Mouse (Mus musculus): Measurements from ENCODE around the gene Plp2.
"Not testable (repeated sequence)": the region's sequence is repeated elsewhere in the genome, so short reads cannot be mapped to it uniquely, and the experiment has no call there.

Gene Plp2

DNA sequence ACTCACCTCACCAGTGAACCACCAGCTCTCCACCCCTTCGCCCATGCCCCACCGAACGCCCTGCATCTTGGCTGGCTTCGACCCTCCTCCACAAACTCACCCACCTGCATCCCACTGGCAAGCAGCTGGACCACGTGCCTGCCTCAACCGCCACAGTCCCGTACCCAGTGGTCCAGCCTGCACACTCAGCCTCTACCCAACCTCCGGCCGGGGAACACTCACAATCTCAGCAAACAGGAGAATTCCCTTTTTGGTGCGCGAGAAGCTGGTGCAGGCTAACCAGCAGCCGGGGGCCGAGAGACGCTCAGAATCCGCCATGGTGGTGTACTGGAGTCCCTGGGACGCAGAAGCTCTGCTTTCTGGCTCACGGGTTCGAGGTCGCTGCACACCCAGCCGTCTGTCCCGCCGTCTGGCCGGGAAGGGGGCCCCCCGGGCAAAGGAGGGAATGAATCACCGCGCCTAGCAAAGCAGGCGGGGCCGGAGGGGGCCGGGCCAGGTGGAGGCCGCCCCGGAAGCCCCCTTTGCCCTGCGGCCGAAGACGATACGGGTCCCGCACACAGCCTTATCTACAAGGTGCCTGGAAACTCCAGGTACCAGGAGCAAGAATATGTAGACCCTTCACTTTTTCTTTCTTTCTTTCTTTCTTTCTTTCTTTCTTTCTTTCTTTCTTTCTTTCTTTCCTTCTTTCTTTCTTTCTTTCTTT lies at the start of gene Plp2:
TSS of gene Plp2 (minus strand) at position 470 of the 703 bp plus-strand sequence.
- DNase-seq (ENCODE audit: low read depth, low spot score): peak; percentile 28
- H3K27me3 ChIP-seq (ENCODE audit: control insufficient read depth, insufficient read depth, low read length, poor library complexity, severe bottlenecking): no peaks in the 10 kb centered on the region
- 0 out of 2 replicates have a peak, but pooled peaks cover 1% of the 10 kb centered on the region for H3K36me3 ChIP-seq (ENCODE audit: control insufficient read depth, insufficient read depth, low read length, poor library complexity, severe bottlenecking)

DNA sequence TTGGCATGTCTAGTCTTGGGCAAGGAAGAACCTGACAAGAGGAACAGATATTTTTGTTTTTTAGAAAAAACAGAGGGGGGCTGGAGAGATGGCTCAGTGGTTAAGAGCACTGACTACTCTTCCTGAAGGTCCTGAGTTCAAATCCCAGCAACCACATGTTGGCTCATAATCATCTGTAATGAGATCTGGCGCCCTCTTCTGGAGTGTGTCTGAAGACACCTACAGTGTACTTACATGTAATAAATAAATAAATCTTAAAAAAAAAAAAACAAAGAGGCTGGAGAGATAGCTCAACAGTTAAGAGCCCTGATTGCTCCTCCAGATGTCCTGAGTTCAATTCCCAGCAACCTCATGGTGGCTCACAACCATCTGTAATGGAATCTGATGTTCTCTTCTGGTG lies 44.9 kb upstream of the Plp2 start:
- peak; percentile 29 for DNase-seq (ENCODE audit: low read depth, low spot score)

DNA sequence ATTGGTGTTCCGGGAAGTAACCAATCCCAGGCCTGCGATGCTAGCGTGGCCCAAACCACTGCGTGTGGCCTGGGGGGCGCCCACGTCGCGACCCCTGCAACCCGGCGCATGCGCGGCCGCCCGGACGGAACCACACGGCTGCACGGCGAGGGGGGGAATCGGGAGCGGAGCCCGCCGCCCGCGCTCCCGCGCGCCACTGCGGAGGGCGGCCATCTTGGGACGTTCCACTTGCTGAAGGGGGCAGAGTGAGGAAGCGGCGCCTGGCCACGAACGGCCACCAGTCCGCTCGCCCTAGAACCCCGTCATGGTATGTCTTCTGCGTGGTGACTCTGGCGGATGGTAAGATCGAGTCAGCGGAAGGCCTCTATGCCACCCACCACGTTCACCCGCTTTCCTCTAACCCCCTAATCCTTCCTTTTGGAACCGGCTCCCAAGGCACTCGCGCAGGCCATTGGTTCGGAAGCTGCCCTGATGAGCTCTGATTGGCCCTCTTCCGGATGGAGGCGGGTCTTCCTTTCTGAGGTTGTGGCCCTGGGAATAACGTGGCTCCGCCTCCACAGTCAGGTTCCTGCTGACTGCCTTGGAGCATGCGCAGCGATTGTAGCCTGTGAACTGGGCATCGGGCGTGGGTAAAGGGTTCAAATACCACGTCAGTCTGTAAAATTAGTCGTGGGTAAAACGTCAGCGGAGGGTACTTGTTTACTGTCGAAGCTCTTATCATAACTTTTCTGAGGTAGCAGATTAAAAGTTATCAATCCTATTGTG lies 43.1 kb upstream of the Plp2 start, which contains the start of gene Wdr45:
TSS of gene Wdr45 (plus strand) at position 199 of the 765 bp plus-strand sequence.
- not testable (repeated sequence) for H3K27me3 ChIP-seq (ENCODE audit: control insufficient read depth, insufficient read depth, low read length, poor library complexity, severe bottlenecking); H3K36me3 ChIP-seq (ENCODE audit: control insufficient read depth, insufficient read depth, low read length, poor library complexity, severe bottlenecking)
- DNase-seq (ENCODE audit: low read depth, low spot score): peak; percentile 96

More for the DNA sequence above, 44.9 kb upstream of the Plp2 start:
- not testable (repeated sequence) for H3K27me3 ChIP-seq (ENCODE audit: control insufficient read depth, insufficient read depth, low read length, poor library complexity, severe bottlenecking); H3K36me3 ChIP-seq (ENCODE audit: control insufficient read depth, insufficient read depth, low read length, poor library complexity, severe bottlenecking)

DNA sequence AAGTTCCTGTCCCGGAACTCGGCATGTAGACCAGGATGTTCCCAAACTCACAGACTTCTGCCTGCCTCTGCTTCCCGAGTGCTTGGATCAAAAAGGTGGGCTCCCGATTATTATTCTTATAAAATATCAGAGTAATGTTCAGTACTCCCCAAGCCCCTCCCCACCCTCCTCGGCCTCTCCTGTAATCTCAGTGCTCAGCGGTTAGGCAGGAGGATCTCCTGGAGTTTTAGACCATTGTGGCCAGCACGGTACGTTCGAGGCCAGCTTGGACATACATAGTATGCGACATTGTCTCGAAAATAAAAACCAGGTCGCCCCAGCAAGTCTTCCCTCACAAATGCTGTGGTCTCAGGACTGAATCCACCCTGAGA lies 42.6 kb upstream of the Plp2 start:
- not testable (repeated sequence) for H3K27me3 ChIP-seq (ENCODE audit: control insufficient read depth, insufficient read depth, low read length, poor library complexity, severe bottlenecking); H3K36me3 ChIP-seq (ENCODE audit: control insufficient read depth, insufficient read depth, low read length, poor library complexity, severe bottlenecking); DNase-seq (ENCODE audit: low read depth, low spot score)

DNA sequence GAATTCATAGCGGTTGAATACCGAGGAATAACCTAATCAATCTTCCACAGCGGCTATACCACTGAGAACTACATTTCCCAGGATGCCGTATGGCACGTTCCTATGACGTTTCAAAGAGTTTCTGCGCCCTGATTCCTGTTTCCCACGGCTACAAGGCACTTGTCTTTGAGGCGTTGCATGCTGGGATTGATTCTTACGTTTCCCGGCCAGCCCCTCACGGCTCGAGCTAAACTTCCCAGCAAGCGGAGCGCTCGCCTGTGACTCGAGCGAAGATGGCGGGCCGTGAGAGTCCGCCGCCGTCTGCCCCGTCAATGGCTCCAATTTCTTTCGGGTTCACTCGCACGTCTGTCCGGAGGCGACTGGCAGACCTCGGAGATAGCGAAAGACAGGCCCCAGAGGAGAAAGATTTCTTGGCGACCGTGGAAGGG lies 25.8 kb upstream of the Plp2 start, which contains the start of gene Gpkow:
TSS of gene Gpkow (plus strand) at position 178 of the 428 bp plus-strand sequence.
- Histone ChIP-seq H3K27me3 (ENCODE audit: control insufficient read depth, insufficient read depth, low read length, poor library complexity, severe bottlenecking) (no peaks in the 10 kb centered on the region), H3K36me3 (ENCODE audit: control insufficient read depth, insufficient read depth, low read length, poor library complexity, severe bottlenecking) (no peaks in the 10 kb centered on the region)
- peak; percentile 92 for DNase-seq (ENCODE audit: low read depth, low spot score)

DNA sequence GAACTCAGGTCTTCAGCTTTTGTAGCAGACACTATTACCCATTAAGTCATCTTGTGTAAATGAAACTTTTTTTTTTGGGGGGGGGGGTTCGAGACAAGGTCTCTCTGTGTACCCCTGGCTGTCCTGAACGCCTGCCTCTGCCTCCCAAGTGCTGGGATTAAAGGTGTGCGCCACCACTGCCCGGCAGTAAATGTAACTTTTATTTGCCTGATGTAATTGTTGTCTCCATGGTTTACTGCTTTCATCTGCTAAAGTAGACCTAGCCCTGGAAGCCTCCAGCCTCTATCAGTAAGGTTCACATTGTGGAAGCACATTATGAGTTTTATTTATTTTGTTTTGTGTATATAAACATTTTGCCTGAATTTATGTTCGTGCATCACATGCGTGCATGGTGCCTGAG lies 25.3 kb upstream of the Plp2 start:
- no peak for DNase-seq (ENCODE audit: low read depth, low spot score)
- H3K36me3 ChIP-seq (ENCODE audit: control insufficient read depth, insufficient read depth, low read length, poor library complexity, severe bottlenecking): no peaks in the 10 kb centered on the region
- H3K27me3 ChIP-seq (ENCODE audit: control insufficient read depth, insufficient read depth, low read length, poor library complexity, severe bottlenecking): no peaks in the 10 kb centered on the region

DNA sequence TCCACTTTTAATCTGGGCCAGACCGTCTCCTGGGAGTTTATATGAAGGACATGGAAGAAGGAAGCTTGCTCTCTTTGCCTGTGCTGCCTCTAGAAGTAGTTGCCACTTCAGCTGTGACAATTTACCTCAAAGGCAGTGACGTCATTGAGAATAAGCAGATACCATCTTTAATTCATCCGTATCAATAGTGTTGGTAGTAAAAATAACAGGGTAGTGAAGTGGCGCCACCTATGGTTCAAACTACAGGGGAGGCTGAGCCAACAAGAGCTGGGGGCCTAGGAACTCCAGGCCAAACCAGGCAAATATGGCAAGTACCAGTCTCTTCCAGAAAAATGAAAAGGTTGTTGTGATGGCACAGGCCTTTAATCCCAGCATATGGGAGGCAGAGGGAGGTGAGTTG lies 21.7 kb upstream of the Plp2 start:
- peak; percentile 81 for DNase-seq (ENCODE audit: low read depth, low spot score)
- H3K27me3 ChIP-seq (ENCODE audit: control insufficient read depth, insufficient read depth, low read length, poor library complexity, severe bottlenecking): no peaks in the 10 kb centered on the region

DNA sequence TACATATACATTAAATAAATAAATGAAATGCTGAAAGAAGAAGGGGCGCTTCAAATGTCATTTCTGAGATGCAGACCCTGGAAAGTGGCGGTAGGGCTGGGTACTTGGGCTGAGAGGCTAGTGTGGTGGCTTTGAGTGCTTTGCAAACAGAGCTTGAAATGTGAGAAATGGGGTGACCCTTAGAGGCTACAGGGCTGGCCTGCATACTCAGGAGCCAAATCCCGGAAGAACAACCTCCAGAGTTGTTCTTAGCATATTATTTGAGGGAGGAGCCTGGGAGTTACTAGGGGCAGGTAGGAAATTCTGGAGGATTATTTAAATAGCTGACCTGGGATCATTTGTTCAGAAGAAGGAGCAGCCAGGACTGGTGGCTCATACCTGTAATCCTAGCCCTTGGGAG lies 19.3 kb upstream of the Plp2 start:
- no peaks in the 10 kb centered on the region for H3K27me3 ChIP-seq (ENCODE audit: control insufficient read depth, insufficient read depth, low read length, poor library complexity, severe bottlenecking)
- H3K36me3 ChIP-seq (ENCODE audit: control insufficient read depth, insufficient read depth, low read length, poor library complexity, severe bottlenecking): no peaks in the 10 kb centered on the region
- DNase-seq (ENCODE audit: low read depth, low spot score): no peak

More for the DNA sequence above, 21.7 kb upstream of the Plp2 start:
- H3K36me3 ChIP-seq (ENCODE audit: control insufficient read depth, insufficient read depth, low read length, poor library complexity, severe bottlenecking): no peaks in the 10 kb centered on the region

DNA sequence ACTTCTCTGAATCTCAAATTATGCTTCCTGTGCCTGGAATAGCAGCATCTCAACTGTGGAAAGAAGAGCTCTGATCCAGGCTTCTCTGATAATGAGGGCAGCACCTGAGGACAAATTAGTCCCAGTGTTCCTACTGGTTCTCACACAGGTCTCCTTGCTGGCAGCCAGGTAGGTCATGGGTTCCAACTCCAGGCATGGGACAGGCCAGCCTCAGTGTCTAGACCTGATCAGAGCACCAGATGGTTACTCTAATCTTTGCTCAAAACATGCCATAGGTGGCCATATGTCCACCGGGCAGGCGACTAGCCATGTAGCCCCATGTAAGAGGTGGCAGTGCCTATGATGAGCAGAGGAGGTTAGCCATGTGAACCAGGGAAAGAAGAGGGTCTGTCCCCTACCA lies 17.1 kb upstream of the Plp2 start:
- DNase-seq (ENCODE audit: low read depth, low spot score): no peak
- Histone ChIP-seq H3K36me3 (ENCODE audit: control insufficient read depth, insufficient read depth, low read length, poor library complexity, severe bottlenecking) (no peaks in the 10 kb centered on the region), H3K27me3 (ENCODE audit: control insufficient read depth, insufficient read depth, low read length, poor library complexity, severe bottlenecking) (no peaks in the 10 kb centered on the region)

DNA sequence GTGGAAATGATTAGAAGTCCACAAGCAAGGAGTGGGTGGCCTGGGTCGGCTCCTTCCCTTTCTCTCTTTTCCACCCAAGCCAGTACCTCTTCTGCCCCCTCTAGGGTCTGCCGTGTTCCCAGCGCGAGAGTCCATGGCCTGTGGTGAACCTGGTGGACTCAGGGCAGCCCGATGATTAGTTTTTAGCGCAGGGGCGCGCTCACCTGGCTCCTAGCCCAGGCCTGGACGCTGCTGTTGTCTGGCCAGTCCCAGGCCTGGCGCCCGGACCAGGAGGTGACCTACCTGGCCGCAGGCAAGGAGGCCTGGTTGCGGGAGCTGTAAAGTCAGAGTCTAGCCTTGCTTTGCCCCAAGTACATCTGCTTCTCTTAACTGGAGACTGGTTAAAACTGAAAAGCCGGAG lies 9.7 kb upstream of the Plp2 start, which contains the start of gene Magix:
TSS of gene Magix (minus strand) at position 388 of the 400 bp plus-strand sequence.
- DNase-seq (ENCODE audit: low read depth, low spot score): no peak
- Histone ChIP-seq H3K27me3 (ENCODE audit: control insufficient read depth, insufficient read depth, low read length, poor library complexity, severe bottlenecking) (no peaks in the 10 kb centered on the region), H3K36me3 (ENCODE audit: control insufficient read depth, insufficient read depth, low read length, poor library complexity, severe bottlenecking) (no peaks in the 10 kb centered on the region)

DNA sequence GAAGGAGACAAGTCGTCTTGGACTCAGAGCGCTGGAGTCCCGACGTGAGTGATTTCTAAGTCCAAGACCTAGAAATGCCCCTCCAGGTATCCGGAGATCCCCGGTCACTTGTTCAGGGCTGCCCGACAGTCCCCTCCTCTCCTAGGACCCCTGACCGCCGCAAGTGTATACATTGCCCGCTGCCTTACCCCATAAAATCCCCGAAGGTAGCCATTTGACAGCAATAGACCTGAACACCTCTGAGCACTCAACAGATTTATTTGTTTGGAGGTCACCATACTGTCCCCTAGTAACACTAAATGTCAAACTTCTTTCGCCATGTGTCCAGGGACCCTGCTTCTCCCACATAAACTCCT lies 8.8 kb upstream of the Plp2 start:
- DNase-seq (ENCODE audit: low read depth, low spot score): no peak
- H3K36me3 ChIP-seq (ENCODE audit: control insufficient read depth, insufficient read depth, low read length, poor library complexity, severe bottlenecking): no peaks in the 10 kb centered on the region
- no peaks in the 10 kb centered on the region for H3K27me3 ChIP-seq (ENCODE audit: control insufficient read depth, insufficient read depth, low read length, poor library complexity, severe bottlenecking)

DNA sequence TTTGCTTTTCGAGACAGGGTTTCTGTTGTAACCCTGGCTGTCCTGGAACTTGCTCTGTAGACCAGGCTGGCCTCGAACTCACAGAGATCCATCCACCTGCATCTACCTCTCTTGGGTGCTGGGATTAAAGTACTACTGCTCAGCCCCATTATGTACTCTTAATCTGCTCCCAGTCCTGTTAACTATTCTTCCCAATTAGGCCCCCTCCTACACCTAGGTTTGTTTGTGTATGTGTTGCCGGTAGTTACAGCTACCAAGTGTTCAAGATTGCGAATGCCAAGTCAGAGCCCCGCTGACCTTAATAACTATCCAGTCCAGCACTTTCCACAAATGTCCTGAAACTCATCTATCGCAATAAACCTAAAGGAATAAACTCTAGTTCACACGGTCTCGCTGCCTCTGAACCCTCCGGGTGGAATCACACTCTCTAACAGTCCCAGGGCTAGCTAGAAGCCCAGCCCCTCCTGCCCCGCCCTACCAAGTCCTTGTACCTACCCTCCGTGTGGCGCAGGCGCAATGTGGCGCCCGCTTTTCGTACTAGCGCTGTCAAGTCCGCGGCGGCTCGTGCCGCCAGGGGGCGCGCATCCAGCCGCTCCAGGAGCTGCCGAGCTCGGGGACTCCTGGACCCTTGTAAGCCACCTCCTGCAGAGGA lies 8.3 kb upstream of the Plp2 start:
- peak; percentile 93 for DNase-seq (ENCODE audit: low read depth, low spot score)
- Histone ChIP-seq H3K36me3 (ENCODE audit: control insufficient read depth, insufficient read depth, low read length, poor library complexity, severe bottlenecking) (no peaks in the 10 kb centered on the region), H3K27me3 (ENCODE audit: control insufficient read depth, insufficient read depth, low read length, poor library complexity, severe bottlenecking) (no peaks in the 10 kb centered on the region)

DNA sequence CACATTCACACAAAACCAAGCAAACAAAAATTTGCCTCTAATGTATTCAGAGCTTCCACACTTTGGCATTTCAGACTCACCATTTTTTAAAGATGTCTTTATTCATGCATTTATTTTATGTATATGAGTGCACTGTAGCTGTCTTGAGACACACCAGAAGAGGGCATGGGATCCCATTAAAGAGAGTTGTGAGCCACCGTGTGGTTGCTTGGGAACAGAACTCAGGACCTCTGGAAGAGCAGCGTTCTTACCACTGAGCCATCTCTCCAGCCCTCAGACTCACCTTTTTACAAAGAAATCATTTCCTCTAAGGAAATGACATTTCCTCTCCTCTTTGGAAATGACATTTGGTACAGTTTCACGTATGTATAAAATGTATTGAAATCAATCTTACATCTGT lies 7.8 kb upstream of the Plp2 start:
- no peaks in the 10 kb centered on the region for H3K36me3 ChIP-seq (ENCODE audit: control insufficient read depth, insufficient read depth, low read length, poor library complexity, severe bottlenecking)
- DNase-seq (ENCODE audit: low read depth, low spot score): no peak
- no peaks in the 10 kb centered on the region for H3K27me3 ChIP-seq (ENCODE audit: control insufficient read depth, insufficient read depth, low read length, poor library complexity, severe bottlenecking)

DNA sequence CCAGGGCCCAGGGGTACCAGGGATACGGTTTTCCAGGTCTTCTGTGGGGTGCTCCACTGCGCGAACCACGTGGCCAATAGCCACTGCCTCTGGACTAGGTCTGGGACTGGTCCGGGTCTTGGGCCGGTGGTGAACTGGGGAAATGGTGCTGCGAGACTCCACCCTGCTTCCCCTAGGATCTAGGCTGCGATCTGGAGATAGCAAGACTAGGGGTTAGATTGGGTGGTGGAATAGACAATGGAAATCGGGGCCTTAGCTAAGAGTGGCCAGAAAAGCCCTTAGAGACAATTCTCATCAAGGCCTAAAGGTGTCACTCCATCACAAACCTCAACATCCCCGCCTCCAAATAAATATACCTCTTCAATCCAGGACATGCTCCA lies 3.8 kb upstream of the Plp2 start:
- no peaks in the 10 kb centered on the region for H3K36me3 ChIP-seq (ENCODE audit: control insufficient read depth, insufficient read depth, low read length, poor library complexity, severe bottlenecking)
- H3K27me3 ChIP-seq (ENCODE audit: control insufficient read depth, insufficient read depth, low read length, poor library complexity, severe bottlenecking): no peaks in the 10 kb centered on the region
- peak; percentile 21 for DNase-seq (ENCODE audit: low read depth, low spot score)

All from splenic B cell, adult 2 months (primary cell).